Mouse (Mus musculus): ENCODE data around the gene Cstad.

- TF ChIP-seq CTCF (IDR thresholded peaks at IDR 0.05; ENCODE audit: extremely low read depth, insufficient read depth, insufficient read length, insufficient replicate concordance): no peak
- TF ChIP-seq POLR2A (IDR thresholded peaks at IDR 0.05; ENCODE audit: low read depth, low read length): no peak
These were observed 3.9 kb upstream of the Cstad start for GRCm38 (mm10) chr2:30590909-30591308.
